Mouse (Mus musculus): ENCODE data around the gene Rpl4.
"Not testable (repeated sequence)": the region's sequence is repeated elsewhere in the genome, so short reads cannot be mapped to it uniquely, and the experiment has no call there.

Rpl4 gene

DNA sequence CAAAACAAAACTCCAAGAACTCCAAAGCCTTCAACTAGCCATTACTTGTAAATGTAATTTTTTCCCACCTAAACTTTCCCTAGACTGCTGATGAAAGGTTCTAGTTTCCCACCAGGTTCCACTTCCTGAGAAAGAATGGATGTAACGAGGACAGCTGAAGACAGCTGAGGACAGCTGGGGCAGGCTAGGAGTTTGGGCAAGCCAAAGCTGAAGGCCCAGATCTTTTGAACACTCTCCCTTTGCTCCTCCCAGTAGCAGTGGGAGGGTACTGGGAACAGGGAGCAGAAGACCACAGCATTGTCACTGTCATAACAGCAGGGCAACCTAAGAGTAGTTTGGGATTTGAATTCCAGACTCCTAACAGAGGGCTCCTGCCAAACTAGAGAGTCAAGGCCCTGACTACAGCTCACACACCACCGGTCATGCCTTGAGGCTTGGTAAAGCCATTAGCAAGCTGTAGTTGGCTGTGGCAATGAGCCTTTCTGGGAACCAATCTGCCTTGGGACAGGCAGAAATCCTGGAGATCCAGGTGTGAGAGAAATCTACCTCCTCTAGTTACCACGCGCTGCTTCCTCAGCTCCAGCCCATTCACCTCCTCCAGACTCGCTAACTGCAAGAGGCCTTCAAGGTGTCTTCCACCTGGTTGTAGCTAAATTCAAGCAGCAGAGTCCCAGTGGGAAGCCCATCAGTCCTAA lies 25.0 kb downstream of the Rpl4 start:
- DNase-seq = no peak

DNA sequence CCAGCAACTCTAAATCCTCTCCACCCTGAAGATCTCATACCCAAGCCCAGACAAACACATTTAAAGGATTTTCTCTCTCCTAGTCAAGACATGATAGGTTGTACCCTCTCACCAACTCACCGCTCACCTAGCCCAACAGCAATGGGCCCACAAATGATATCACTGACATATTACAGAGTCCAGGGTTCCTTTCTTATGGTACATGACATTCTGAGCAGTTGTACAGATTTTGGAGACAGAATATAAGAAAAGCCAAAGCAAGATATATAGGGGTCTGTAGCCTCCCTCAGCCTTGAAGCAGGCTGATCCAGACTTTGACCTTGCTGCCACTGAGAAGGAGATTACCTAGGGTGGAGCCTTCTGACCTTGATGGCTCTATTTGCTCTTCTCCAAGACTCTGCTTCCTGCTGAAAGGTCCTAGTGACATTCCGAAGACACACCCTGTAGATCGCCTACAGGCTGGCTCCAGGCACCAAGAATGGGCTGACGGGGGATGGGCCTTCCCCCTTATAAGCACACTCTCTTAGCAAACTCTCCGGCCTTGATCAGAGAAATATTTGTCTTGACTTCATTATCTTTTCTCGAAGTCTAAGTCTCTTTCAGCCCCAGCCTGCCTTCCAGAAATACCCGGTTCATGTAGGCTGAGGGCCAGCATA lies 25.7 kb downstream of the Rpl4 start:
- DNase-seq = not testable (repeated sequence)

DNA sequence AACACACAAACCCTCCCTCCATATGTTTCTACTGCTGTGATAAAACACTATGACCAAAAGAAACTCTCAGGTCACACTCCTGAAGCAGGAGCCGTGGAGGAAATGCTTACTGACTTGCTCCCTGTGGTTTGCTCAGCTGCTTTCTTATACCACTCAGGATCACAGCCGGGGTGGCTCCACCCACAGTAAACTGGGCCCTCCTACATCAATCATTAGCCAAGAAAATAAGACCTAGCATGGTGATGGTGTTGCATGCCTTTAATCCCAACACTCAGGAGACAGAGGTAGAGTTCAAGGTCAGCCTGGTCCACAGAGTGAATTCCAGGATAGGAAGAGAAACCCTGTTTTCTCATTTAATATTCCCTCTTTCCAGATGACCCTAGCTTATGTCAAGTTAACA lies 26.7 kb downstream of the Rpl4 start:
- DNase-seq = no peak

DNA sequence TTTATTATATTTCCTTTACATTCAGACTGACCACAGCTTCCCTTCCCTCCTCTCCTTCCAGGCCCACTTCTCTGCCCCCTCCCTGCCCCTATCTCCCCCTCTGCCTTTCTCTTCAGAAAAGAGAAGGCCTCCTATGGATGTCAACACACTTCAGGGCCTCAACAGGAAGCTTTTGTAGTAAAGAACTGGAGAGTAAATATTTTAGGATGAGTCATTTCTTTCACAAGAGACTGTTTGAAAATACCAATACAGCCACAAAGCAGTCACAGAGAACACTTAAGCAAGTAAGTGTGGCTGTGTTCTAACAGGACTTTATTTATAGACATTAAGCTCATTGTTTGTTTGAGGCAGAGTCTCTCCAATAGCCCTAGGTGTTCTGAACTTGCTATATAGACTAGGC lies 29.2 kb downstream of the Rpl4 start:
- DNase-seq = no peak

DNA sequence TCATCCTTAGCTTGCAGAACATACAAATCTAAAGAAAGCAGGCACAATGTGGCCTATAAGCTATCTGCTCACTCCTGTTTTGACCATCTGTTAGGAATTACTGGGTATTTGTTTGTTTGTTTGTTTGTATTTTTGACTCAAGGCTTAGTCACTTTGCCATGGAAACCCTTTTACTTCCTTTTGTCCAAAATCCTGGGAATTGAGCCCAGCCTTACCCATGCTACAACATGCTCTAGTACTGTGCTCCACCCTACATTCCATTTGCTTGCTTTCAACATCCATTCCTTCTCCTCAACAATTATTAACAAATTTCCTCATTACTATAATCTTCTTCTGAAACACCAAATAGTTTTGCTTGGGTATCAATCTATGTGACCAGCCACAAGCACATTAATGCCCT lies 29.7 kb downstream of the Rpl4 start:
- no peak for DNase-seq

DNA sequence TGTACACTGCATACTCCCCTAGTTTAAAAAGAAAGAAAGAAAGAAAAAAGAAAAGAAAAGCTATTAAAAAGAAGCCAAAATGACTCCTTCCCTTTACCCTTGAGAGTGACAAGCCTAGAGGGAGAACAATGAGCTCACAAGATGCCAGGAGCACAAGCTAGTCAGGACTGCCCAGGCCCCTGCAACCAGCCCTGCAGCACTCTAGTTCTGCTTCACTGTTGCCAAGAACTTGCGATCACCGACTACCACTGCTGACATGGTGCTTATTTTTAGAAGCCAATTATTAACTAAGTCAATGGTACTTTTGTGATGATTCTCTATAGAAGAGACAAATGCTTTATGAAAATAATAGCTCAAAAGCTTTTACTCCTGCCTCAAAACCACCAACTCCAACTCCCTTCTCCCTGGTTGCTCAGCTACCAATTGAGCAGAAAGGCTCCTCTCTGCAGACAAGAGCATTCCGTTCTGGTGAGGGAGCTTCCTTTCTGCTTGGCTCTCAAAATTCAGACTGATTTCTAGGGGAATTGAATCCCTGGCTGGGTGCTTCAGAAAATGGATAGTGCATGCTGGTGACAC lies 34.4 kb downstream of the Rpl4 start:
- no peak for DNase-seq

DNA sequence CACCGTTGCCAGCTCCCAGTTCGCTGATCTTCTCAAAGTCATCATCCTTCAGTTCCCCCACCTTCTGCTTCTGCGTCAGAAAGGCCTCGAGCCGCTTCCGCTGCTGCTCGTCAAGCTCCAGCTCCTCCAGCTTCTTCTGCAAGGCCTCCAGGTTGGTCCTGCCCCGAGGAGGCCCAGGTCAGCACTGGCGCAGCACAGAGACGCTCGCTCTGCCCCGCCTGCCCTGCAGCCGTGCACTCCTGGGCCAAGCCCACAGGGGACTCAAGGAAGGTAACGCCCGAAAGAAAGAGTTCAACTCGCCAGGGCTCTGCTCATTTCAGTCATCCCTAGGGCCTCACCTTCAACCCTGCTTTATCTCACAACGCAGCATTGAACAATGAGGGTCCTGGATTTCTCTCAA lies 41.3 kb downstream of the Rpl4 start:
- DNase-seq = no peak

DNA sequence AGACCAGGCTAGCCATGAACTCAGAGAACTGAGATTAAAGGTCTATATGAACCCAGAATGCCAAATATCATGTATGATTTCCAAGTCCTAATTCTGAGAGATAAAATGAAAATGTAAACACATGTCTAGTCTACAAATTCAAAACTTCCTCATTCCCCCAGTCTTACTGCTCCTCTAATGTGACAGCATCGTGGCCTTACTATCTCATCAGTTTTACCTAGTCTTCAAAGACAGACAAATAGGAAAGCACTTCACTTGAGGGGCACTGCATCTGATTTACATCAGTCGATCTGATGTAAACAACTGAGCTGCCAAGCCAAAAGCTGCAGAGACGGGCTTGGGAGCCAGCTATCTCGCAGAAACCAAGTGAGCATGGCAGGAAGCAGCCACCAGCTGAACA lies 42.9 kb downstream of the Rpl4 start:
- no peak for DNase-seq

DNA sequence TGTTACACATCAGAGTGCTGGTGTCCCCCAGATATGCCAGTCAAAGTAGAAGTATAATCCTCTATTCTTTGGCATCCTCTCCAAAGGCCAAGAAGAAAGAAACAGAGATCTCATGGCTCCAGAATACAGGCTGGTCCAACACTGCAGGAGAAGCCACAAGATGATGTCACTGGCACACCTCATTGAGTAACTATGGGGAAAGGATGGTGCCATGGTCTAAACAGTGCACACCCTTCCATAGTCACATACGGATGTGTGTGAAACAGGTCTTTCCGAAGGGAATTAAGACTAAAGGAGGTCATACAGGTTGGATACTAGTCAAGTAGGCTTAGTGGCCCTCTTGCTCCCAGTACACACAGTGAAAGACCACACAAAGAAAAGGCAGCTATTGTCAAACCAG lies 43.5 kb downstream of the Rpl4 start:
- DNase-seq = no peak

DNA sequence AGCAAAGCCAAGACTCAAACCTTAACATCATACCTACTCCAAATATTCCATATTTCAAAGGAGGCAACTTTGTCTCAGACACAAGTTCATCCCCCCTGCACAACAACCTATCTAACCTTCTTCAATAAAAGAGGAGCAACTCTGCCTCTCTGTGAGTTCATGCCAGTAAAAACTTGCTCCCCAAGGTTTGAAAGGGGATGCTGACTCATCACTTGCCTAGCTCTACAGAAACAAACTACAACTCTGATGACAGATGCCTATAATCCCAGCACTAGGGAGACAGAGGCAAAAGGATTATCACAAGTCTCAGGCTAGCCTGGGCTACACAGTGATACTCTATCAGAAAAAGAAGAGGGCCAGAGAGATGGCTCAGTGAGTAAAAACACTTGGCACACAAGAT lies 44.7 kb downstream of the Rpl4 start:
- no peak for DNase-seq

DNA sequence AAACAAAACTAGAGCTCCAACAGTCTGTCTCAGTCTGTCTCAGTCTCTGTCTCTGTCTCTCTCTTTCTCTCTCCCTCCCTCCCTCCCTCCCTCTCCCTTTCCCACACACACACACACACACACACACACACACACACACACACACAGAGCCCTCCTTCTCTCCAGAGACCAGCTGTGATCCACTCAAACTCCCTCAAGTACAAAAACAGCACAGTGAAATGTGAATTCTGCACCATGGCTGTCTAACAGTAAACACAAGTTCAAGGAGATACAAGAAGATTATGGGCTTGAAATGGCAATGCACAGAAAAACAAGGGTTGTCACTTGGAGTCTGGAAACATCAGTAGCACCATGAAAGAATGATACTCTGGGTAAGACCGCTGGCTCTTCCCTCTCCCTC lies 46.1 kb downstream of the Rpl4 start:
- DNase-seq = no peak

DNA sequence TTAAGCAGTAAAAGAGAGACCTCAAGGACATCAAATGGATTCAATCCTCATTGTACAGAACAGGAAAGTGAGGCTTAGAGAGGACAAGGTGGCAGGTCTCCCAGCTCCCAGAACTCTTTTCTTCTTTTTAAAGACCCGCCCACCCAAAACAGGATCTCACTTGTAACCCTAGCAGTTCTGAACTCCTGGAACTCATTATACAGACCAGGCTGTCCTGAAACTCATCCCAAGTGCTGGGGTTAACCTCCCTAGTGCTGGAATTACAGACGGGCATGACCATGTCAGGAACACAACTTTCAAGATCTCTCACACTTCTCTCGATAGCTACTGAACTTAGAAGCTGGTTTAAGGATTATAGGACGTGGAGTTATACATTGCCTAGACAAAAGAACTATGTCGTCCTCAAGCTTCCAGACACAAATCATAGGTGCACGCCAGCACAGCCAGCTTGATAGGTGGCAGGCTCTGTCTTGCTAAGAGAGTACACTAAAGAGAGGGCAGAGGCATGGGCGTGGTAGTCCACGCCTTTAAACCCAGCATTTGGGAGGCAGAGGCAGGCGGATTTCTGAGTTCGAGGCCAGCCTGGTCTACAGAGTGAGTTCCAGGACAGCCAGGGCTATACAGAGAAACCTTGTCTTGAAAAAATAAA lies 46.7 kb downstream of the Rpl4 start:
- no peak for DNase-seq

DNA sequence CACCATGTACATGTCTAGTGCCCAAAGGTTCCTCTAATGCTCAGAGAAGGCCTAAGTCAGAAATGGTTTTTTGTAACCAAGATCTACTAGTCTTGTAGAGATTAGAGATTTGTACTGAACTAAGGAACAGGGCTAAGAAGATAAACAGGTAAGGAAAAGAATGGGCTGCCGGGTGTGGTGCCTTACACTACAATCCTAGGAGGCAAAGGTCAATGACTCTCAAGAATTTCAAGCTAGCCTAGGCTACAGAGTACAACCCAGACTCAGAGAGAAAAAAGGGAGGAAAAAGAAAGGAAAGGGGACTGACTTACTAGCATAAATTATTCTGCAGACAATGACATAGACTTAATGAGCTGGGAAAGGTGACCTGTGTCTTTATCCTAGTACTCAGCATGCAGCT lies 47.4 kb downstream of the Rpl4 start:
- DNase-seq = no peak

DNA sequence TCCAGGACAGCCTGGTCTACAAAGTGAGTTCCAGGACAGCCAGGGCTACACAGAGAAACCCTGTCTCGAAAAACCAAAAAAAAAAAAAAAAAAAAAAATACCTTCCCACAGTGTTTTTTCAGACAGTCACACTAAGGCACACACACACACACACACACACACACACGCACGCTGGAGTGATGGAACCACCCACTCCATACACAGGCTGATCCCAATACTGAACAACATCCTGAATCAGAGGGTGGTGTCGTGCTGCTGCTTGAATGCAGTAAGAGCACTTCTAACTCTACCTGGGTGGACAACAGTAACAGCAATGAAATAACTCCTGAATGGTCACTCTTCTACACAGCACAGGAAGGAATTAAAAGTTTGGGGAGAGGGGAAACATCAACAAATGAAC lies 48.3 kb downstream of the Rpl4 start:
- DNase-seq = no peak

DNA sequence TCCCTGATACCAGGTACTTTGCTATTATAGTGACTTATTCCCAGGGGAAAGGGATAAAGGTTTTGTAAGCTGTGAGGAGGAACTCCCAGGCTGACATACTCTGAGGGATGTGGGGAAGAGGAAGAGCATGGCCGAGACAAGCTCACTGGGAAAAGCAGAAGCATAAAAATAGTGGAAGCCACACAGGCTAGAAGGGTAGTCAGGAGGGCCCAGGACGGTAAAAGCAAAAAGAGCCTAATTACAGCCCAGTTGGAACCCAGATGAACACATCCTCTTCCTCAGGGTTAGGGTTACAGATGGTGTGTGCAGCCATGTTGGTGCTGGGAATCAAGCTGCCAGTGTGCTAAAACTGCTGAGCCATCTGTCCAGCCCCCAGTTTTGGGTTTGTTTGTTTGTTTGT lies 48.9 kb downstream of the Rpl4 start:
- no peak for DNase-seq

DNA sequence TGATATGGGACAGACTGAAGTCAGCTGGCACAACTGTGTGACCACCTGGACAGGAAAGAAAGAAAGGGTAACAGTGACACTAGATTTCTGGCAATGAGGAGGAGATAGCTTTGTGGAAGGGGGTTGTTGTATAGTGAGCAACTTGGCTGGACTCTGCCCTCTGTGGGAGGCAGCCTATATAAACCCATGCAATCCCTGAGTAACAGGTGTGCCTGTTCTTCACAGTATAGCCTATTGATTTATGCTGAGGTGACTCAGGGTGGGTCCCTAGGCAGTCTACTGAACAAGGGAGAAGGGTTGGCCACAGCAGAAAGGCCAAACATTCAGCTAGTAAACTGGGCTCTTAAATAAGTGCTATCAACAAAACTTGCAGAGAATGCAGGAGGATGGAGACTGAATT lies 52.6 kb downstream of the Rpl4 start:
- no peak for DNase-seq

DNA sequence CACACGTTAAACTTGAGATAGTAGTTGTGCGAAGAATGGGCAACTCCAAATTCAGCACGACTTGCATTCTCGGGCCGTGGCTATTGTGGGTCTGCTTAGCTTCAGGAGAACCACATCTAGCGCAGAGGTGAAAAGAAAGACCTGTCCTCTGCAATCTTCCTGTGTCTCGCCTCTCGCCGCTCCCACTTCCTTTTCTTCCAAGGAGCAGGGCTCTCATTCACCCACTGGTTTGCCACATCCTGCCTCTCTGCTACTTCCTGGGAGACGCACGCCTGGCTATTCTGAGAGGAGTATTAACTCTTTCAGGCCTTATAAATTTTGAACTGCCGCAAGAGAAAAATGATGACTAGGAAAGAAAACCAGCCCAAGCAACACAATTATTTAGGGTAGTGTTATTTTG lies 54.6 kb downstream of the Rpl4 start:
- DNase-seq = no peak

All from cerebellum, adult 9-10 months (tissue).